Mouse (Mus musculus): Measurements from ENCODE around the gene Anp32e. TPM values are rescaled to one million over a fixed set of nuclear protein-coding genes. Genes with fewer than 3 reads are reported as not detected.

Anp32e gene
- total RNA-seq, 1 experiment: 50.8 TPM

GRCm38 (mm10) chr3:95994975-95995801 is 66.1 kb downstream of the Anp32e start:
- Histone ChIP-seq H3K4me1 (ENCODE audit: control insufficient read depth in 2 of 2, insufficient read depth in 2 of 2, low read length in 2 of 2, poor library complexity in 1 of 2) (peaks cover 2 to 12% of the 10 kb centered on the region in 2 experiments; a peak in 2 of 4 replicates), H3K9me3 (ENCODE audit: control insufficient read depth, insufficient read depth, low read depth, low read length) (no peaks in the 10 kb centered on the region), H3K27ac (ENCODE audit: insufficient read depth, low read depth, low read length, poor library complexity, severe bottlenecking) (no peak overlapping the region), H3K36me3 (ENCODE audit: control insufficient read depth, insufficient read depth, low read length, poor library complexity, severe bottlenecking) (peaks cover 1% of the 10 kb centered on the region; the same call in 1 of the 2 replicates), H3K9ac (ENCODE audit: insufficient read depth, low read depth, low read length, poor library complexity, severe bottlenecking) (peak overlapping the region; percentile 49), H3K4me3 (ENCODE audit: insufficient read depth in 1 of 2, low read depth in 1 of 2, low read length in 2 of 2, poor library complexity in 1 of 2, severe bottlenecking in 1 of 2) (peak overlapping the region; percentile 63 to 64)
- DNase-seq (ENCODE audit: low read depth, low spot score): no peak
- no peak for TF ChIP-seq ZNF384 (IDR thresholded peaks at IDR 0.05; ENCODE audit: low read depth, low read length)
- no peak for TF ChIP-seq HCFC1 (IDR thresholded peaks at IDR 0.05; ENCODE audit: borderline replicate concordance, insufficient read depth, low read length)
- no peak for TF ChIP-seq CHD2 (IDR thresholded peaks at IDR 0.05; ENCODE audit: low read depth, low read length)
- no peak for TF ChIP-seq ZC3H11A (IDR thresholded peaks at IDR 0.05; ENCODE audit: borderline replicate concordance, low read depth, low read length)
- no peak for TF ChIP-seq MAFK (IDR thresholded peaks at IDR 0.05; ENCODE audit: insufficient read depth, low read depth, low read length)
- in situ Hi-C loops (cut with MboI; ENCODE audit: low sequenced_read_pairs in 2 of 2, unreplicated experiment in 2 of 2): no loop called here

GRCm38 (mm10) chr3:95995802-95996428 is 66.9 kb downstream of the Anp32e start, which contains the start of gene Plekho1:
Plekho1 (minus strand) TSS chr3:95996001.
- in situ Hi-C loops (cut with MboI; ENCODE audit: low sequenced_read_pairs in 2 of 2, unreplicated experiment in 2 of 2): no loop called here
- H3K36me3 ChIP-seq (ENCODE audit: control insufficient read depth, insufficient read depth, low read length, poor library complexity, severe bottlenecking): no peaks in the 10 kb centered on the region

GRCm38 (mm10) chr3:95996451-95997073 is 67.5 kb downstream of the Anp32e start:
- Histone ChIP-seq H3K4me1 (ENCODE audit: control insufficient read depth in 2 of 2, insufficient read depth in 2 of 2, low read length in 2 of 2, poor library complexity in 1 of 2) (peaks cover 2 to 12% of the 10 kb centered on the region in 2 experiments; a peak in 2 of 4 replicates), H3K9me3 (ENCODE audit: control insufficient read depth, insufficient read depth, low read depth, low read length) (no peaks in the 10 kb centered on the region), H3K27ac (ENCODE audit: insufficient read depth, low read depth, low read length, poor library complexity, severe bottlenecking) (no peak overlapping the region), H3K9ac (ENCODE audit: insufficient read depth, low read depth, low read length, poor library complexity, severe bottlenecking) (no peak overlapping the region), H3K36me3 (ENCODE audit: control insufficient read depth, insufficient read depth, low read length, poor library complexity, severe bottlenecking) (no peaks in the 10 kb centered on the region), H3K4me3 (ENCODE audit: insufficient read depth in 1 of 2, low read depth in 1 of 2, low read length in 2 of 2, poor library complexity in 1 of 2, severe bottlenecking in 1 of 2) (peak overlapping the region; percentile 64 to 91)
- TF ChIP-seq MAFK (IDR thresholded peaks at IDR 0.05; ENCODE audit: insufficient read depth, low read depth, low read length): no peak
- no peak for TF ChIP-seq CHD2 (IDR thresholded peaks at IDR 0.05; ENCODE audit: low read depth, low read length)
- no peak for TF ChIP-seq HCFC1 (IDR thresholded peaks at IDR 0.05; ENCODE audit: borderline replicate concordance, insufficient read depth, low read length)
- TF ChIP-seq ZNF384 (IDR thresholded peaks at IDR 0.05; ENCODE audit: low read depth, low read length): no peak
- TF ChIP-seq ZC3H11A (IDR thresholded peaks at IDR 0.05; ENCODE audit: borderline replicate concordance, low read depth, low read length): no peak
- DNase-seq (ENCODE audit: low read depth, low spot score): no peak
- in situ Hi-C loops (cut with MboI; ENCODE audit: low sequenced_read_pairs in 2 of 2, unreplicated experiment in 2 of 2): no loop called here

More at GRCm38 (mm10) chr3:95995802-95996428, 66.9 kb downstream of the Anp32e start, which contains the start of gene Plekho1:
- Histone ChIP-seq H3K4me3 (ENCODE audit: insufficient read depth in 1 of 2, low read depth in 1 of 2, low read length in 2 of 2, poor library complexity in 1 of 2, severe bottlenecking in 1 of 2) (peak within 1 kb of the TSS; percentile 64 to 91), H3K9ac (ENCODE audit: insufficient read depth, low read depth, low read length, poor library complexity, severe bottlenecking) (peak within 1 kb of the TSS; percentile 52), H3K9me3 (ENCODE audit: control insufficient read depth, insufficient read depth, low read depth, low read length) (no peaks in the 10 kb centered on the region), H3K27ac (ENCODE audit: insufficient read depth, low read depth, low read length, poor library complexity, severe bottlenecking) (no peak within 1 kb of the TSS), H3K4me1 (ENCODE audit: control insufficient read depth in 2 of 2, insufficient read depth in 2 of 2, low read length in 2 of 2, poor library complexity in 1 of 2) (peaks cover 2 to 12% of the 10 kb centered on the region in 2 experiments; a peak in 2 of 4 replicates)
- TF ChIP-seq ZC3H11A (IDR thresholded peaks at IDR 0.05; ENCODE audit: borderline replicate concordance, low read depth, low read length): no peak
- no peak for TF ChIP-seq CHD2 (IDR thresholded peaks at IDR 0.05; ENCODE audit: low read depth, low read length)
- TF ChIP-seq ZNF384 (IDR thresholded peaks at IDR 0.05; ENCODE audit: low read depth, low read length): no peak
- no peak for TF ChIP-seq HCFC1 (IDR thresholded peaks at IDR 0.05; ENCODE audit: borderline replicate concordance, insufficient read depth, low read length)
- no peak for TF ChIP-seq MAFK (IDR thresholded peaks at IDR 0.05; ENCODE audit: insufficient read depth, low read depth, low read length)
- DNase-seq (ENCODE audit: low read depth, low spot score): no peak

Other genes with a start within 250 kb of the Anp32e start
- 1.9 and 5.0 TPM in 2 replicates for gene Adamtsl4, start 241.3 kb upstream of the Anp32e start, total RNA-seq (2012; rRNA removed)
- gene Ecm1, start 189.7 kb upstream of the Anp32e start, total RNA-seq (2012; rRNA removed): 4.1 and 13.4 TPM in 2 replicates
- gene Tars2, start 169.0 kb upstream of the Anp32e start, total RNA-seq (2012; rRNA removed): 85.9 and 132 TPM in 2 replicates
- gene Rprd2, start 110.4 kb upstream of the Anp32e start, total RNA-seq (2012; rRNA removed): 14.9 and 16.2 TPM in 2 replicates
- gene Prpf3, start 73.4 kb upstream of the Anp32e start, total RNA-seq (2012; rRNA removed): 48.6 and 50.5 TPM in 2 replicates
- 198 and 224 TPM in 2 replicates for gene Mrps21, start 57.7 kb upstream of the Anp32e start, total RNA-seq (2012; rRNA removed)
- 8.6 and 14.1 TPM in 2 replicates for gene Ciart, start 47.0 kb upstream of the Anp32e start, total RNA-seq (2012; rRNA removed)
- gene BC028528, start 37.2 kb upstream of the Anp32e start, total RNA-seq (2012; rRNA removed): 6.4 and 9.5 TPM in 2 replicates
- gene Aph1a, start 35.3 kb upstream of the Anp32e start, total RNA-seq (2012; rRNA removed): 70.9 and 85.9 TPM in 2 replicates
- 2.5 and 4.0 TPM in 2 replicates for gene Car14, start 24.6 kb upstream of the Anp32e start, total RNA-seq (2012; rRNA removed)
- 12.0 and 19.6 TPM in 2 replicates for gene Plekho1, start 66.8 kb downstream of the Anp32e start, total RNA-seq (2012; rRNA removed)
- gene Vps45, start 129.2 kb downstream of the Anp32e start, total RNA-seq (2012; rRNA removed): 9.9 and 11.9 TPM in 2 replicates
- gene Otud7b, start 175.3 kb downstream of the Anp32e start, total RNA-seq (2012; rRNA removed): 17.6 and 23.2 TPM in 2 replicates
- 3.5 and 4.0 TPM in 2 replicates for gene Mtmr11, start 232.8 kb downstream of the Anp32e start, total RNA-seq (2012; rRNA removed)
- 64.1 and 91.1 TPM in 2 replicates for gene Sf3b4, start 243.1 kb downstream of the Anp32e start, total RNA-seq (2012; rRNA removed)

All from ES-E14 (cell line).